Mouse (Mus musculus) embryonic fibroblast, embryonic 13.5 days (primary cell): ENCODE measurements around the gene Cdr2l.

ENCODE experiments used
- CTCF ChIP-seq: IDR thresholded peaks from 2 replicates; pipeline ENCODE4 v1.5.1; 2011; ENCODE audit warnings: mild to moderate bottlenecking, control low read depth, low read length, moderate library complexity, borderline replicate concordance; ENCODE audit not compliant: insufficient read depth
- POLR2A ChIP-seq: IDR thresholded peaks from 2 replicates; pipeline ENCODE4 v1.6.1; 2011; ENCODE audit warnings: low read depth, mild to moderate bottlenecking, control low read depth, low read length, moderate library complexity

DNA sequence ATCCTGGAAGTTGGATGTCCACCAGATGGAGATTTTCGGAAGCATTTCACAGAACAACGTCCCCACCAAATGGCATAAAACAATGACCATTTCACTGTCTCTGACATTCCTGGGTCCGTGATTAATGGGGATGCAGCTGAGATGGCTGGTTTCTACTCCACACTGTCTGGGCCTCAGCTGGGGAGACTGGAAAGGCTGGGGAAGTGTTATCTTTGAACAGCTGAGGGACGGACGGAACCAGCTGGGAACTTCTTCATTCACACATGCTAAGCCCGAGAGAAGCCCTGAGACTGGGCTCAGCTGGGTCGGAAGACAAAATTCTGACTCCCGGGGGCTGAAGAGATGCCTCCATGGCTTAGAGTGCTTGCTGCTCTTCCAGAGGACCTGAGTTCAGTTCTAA lies 10.4 kb upstream of the Cdr2l start:
- TF ChIP-seq CTCF: no peak
- no peak for TF ChIP-seq POLR2A
